Mouse (Mus musculus): ENCODE results near the gene Slain1. TPM values are rescaled to one million over a fixed set of nuclear protein-coding genes. Genes with fewer than 3 reads are reported as not detected.

Slain1 gene
- polyA plus RNA-seq (2014; fragmentation: Nextera tagmentation; extraction: Ambion mirVana), result 4.3 and 5.6 TPM in 2 replicates

DNA sequence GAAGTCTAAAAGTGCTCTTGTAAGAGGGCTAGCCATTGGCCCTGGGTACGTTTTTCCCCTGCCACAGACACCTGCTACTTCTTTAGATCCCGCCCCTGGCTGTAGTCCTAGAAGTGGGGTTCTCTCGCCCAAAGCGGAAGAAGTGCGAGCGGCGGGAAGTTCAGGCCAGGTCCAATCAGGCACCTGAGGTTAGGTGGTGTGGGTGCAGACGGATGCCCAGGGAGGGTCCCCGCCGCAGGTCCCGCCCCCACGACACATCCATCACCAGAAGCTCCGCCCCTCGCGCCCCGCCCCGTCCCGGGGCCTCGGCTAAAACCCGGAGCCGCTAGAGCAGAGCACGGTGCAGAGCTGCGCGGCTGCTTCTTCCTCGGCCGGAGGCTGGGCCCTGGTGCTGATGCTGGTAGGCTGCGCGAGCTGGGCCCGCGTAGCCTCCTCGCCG, at the start of gene Slain1:
Slain1 (plus strand) TSS at position 333 of the 439 bp plus-strand sequence.
- H3K9ac ChIP-seq (replicated peaks; ENCODE audit: low read length), result peak within 1 kb of the TSS; percentile 78
- no peaks in the 10 kb centered on the region for H3K9me3 ChIP-seq (replicated peaks; ENCODE audit: control insufficient read depth, low read length)
- H3K4me1 ChIP-seq (ENCODE audit: control insufficient read depth, insufficient read depth, low read length), result no peaks in the 10 kb centered on the region; the same call in 1 of the 2 replicates
- ATAC-seq (replicated peaks; ENCODE audit: insufficient number of reproducible peaks, low FRiP score, low TSS enrichment, low read depth), result peak; percentile 99
- 0% methylated on average over 32 of the region's 32 CpGs for WGBS
- peak; percentile 90 for DNase-seq (ENCODE audit: low spot score)
- H3K36me3 ChIP-seq (replicated peaks; ENCODE audit: control insufficient read depth, insufficient read depth, low read depth, low read length), result no peaks in the 10 kb centered on the region
- peak within 1 kb of the TSS; percentile 80 for H3K4me3 ChIP-seq (ENCODE audit: low read depth, low read length)
- H3K27ac ChIP-seq (replicated peaks; ENCODE audit: low read depth, low read length), result peak within 1 kb of the TSS; percentile 75
- H3K4me2 ChIP-seq (ENCODE audit: low read depth, low read length), result peak within 1 kb of the TSS; percentile 100
- H3K27me3 ChIP-seq (ENCODE audit: control insufficient read depth, insufficient read depth, low read length), result peaks cover 6% of the 10 kb centered on the region; the same call in 1 of the 2 replicates

DNA sequence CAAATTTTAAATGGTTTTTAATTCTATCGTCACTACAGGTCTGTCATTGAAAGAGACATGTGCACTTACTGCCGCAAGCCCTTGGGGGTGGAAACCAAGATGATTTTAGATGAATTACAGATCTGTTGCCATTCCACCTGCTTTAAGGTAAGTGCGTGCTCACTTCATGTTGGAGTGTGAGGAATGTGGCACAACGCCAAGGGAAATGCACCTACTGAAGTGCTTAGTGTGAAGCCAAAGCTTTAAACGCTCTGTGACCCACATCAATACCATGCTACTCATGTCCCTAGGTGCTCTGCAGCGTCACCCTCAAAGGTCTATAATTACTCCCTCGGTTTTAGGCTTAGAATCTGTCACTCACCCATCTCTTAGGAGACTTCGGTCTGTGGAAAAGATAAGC, 42.0 kb upstream of the Slain1 start:
- no peak for ATAC-seq (replicated peaks; ENCODE audit: insufficient number of reproducible peaks, low FRiP score, low TSS enrichment, low read depth)
- no peaks in the 10 kb centered on the region for H3K4me1 ChIP-seq (ENCODE audit: control insufficient read depth, insufficient read depth, low read length)
- 87% methylated on average over 8 of the region's 8 CpGs for WGBS

DNA sequence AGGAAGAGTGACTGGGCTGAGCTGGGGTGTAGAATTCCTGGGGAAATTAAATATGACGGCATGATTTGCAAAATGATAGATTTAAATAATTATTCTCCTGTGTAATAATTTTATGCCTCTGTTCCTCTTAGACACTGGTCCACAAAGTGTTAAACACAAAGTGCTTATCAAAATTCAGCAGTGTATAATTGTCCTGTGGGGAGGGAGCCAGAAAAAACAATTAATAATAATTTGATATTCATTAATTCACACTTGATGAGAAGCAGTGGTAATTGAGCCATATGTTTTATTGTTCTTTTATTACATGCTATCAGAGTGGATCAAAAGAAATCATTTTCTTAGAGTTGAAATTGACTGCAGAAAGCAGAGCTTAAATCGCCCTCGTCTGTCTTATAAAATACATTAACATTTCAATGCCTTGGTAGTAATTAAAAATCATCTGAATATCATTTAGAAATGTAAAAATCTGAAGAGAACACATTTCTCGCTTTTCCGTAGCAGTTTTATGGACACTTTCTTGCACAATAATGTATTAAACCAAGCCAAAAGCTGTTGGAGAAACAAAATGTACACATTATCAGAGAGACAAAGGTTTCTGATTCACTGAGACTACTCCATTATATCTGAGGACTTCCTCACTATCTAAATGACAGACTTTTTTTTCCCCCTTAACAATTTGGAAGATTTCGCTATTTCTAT, 36.3 kb upstream of the Slain1 start:
- H3K4me2 ChIP-seq (ENCODE audit: low read depth, low read length), result no peak overlapping the region
- H3K9ac ChIP-seq (replicated peaks; ENCODE audit: low read length), result no peak overlapping the region
- no peaks in the 10 kb centered on the region for H3K9me3 ChIP-seq (replicated peaks; ENCODE audit: control insufficient read depth, low read length)
- H3K27ac ChIP-seq (replicated peaks; ENCODE audit: low read depth, low read length), result no peak overlapping the region
- no peak overlapping the region for H3K4me3 ChIP-seq (ENCODE audit: low read depth, low read length)
- no peaks in the 10 kb centered on the region for H3K4me1 ChIP-seq (ENCODE audit: control insufficient read depth, insufficient read depth, low read length)
- ATAC-seq (replicated peaks; ENCODE audit: insufficient number of reproducible peaks, low FRiP score, low TSS enrichment, low read depth) (no peak), DNase-seq (ENCODE audit: low spot score) (no peak)
- 91% methylated on average over 6 of the region's 6 CpGs for WGBS
- no peaks in the 10 kb centered on the region for H3K36me3 ChIP-seq (replicated peaks; ENCODE audit: control insufficient read depth, insufficient read depth, low read depth, low read length)
- no peaks in the 10 kb centered on the region for H3K27me3 ChIP-seq (ENCODE audit: control insufficient read depth, insufficient read depth, low read length)

More for the DNA sequence above, 42.0 kb upstream of the Slain1 start:
- Histone ChIP-seq H3K27me3 (ENCODE audit: control insufficient read depth, insufficient read depth, low read length) (no peaks in the 10 kb centered on the region), H3K36me3 (replicated peaks; ENCODE audit: control insufficient read depth, insufficient read depth, low read depth, low read length) (no peaks in the 10 kb centered on the region), H3K4me3 (ENCODE audit: low read depth, low read length) (no peak overlapping the region), H3K27ac (replicated peaks; ENCODE audit: low read depth, low read length) (no peak overlapping the region), H3K4me2 (ENCODE audit: low read depth, low read length) (no peak overlapping the region), H3K9me3 (replicated peaks; ENCODE audit: control insufficient read depth, low read length) (no peaks in the 10 kb centered on the region), H3K9ac (replicated peaks; ENCODE audit: low read length) (no peak overlapping the region)
- DNase-seq (ENCODE audit: low spot score), result no peak

- H3K27ac ChIP-seq (replicated peaks; ENCODE audit: low read depth, low read length), result no peak overlapping the region
- H3K4me3 ChIP-seq (ENCODE audit: low read depth, low read length), result no peak overlapping the region
- DNase-seq (ENCODE audit: low spot score) (no peak), ATAC-seq (replicated peaks; ENCODE audit: insufficient number of reproducible peaks, low FRiP score, low TSS enrichment, low read depth) (no peak)
- H3K4me2 ChIP-seq (ENCODE audit: low read depth, low read length), result no peak overlapping the region
- H3K9me3 ChIP-seq (replicated peaks; ENCODE audit: control insufficient read depth, low read length), result no peaks in the 10 kb centered on the region
- 93% methylated on average over 4 of the region's 4 CpGs for WGBS
- H3K27me3 ChIP-seq (ENCODE audit: control insufficient read depth, insufficient read depth, low read length), result no peaks in the 10 kb centered on the region
- no peaks in the 10 kb centered on the region for H3K36me3 ChIP-seq (replicated peaks; ENCODE audit: control insufficient read depth, insufficient read depth, low read depth, low read length)
- H3K4me1 ChIP-seq (ENCODE audit: control insufficient read depth, insufficient read depth, low read length), result no peaks in the 10 kb centered on the region
- H3K9ac ChIP-seq (replicated peaks; ENCODE audit: low read length), result no peak overlapping the region
These were observed 35.8 kb upstream of the Slain1 start for GRCm38 (mm10) chr14:103614272-103614587.

DNA sequence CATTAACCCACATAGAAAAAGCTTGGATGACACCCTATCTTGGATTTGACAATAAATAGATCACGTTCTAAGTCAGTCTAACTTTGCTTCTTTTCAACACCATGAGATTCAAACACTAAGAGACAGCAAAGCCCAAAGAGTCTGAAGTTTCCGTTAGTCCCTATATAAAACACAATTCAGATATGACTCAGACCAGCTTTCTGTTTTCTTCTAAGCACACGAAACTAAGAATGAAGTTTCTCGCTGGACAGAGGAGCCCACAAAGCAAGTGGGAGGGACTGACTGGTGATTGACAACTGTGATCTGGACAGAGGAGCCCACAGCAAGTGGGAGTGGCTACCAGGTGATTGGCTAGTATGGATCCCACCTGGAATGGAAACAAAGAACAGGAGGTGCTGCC, 30.3 kb upstream of the Slain1 start:
- DNase-seq (ENCODE audit: low spot score) (no peak), ATAC-seq (replicated peaks; ENCODE audit: insufficient number of reproducible peaks, low FRiP score, low TSS enrichment, low read depth) (no peak)
- no peaks in the 10 kb centered on the region for H3K36me3 ChIP-seq (replicated peaks; ENCODE audit: control insufficient read depth, insufficient read depth, low read depth, low read length)
- no peaks in the 10 kb centered on the region for H3K27me3 ChIP-seq (ENCODE audit: control insufficient read depth, insufficient read depth, low read length)
- H3K27ac ChIP-seq (replicated peaks; ENCODE audit: low read depth, low read length), result no peak overlapping the region
- H3K9me3 ChIP-seq (replicated peaks; ENCODE audit: control insufficient read depth, low read length), result no peaks in the 10 kb centered on the region
- no peaks in the 10 kb centered on the region for H3K4me1 ChIP-seq (ENCODE audit: control insufficient read depth, insufficient read depth, low read length)
- no peak overlapping the region for H3K9ac ChIP-seq (replicated peaks; ENCODE audit: low read length)
- no peak overlapping the region for H3K4me2 ChIP-seq (ENCODE audit: low read depth, low read length)
- WGBS, result 94% methylated on average over 4 of the region's 4 CpGs
- H3K4me3 ChIP-seq (ENCODE audit: low read depth, low read length), result no peak overlapping the region

DNA sequence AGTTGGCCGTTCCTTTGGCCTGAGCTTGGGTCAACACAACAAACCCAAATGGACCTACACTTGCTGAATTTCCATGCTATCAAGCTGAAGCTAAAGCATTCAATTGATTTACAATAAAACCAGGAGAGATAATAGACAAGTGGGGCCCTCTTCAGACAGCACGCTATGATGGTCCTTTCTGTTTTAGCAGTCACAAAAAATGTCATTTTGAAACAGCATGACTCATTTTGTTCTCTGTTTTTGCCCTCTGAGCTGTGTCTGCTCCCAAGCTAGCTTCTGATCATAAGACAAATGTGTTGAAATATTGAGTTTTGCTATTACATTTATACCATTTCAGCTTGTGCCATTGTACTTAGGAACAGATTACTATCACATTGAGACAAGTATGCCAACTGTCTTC, 28.8 kb upstream of the Slain1 start:
- Histone ChIP-seq H3K27me3 (ENCODE audit: control insufficient read depth, insufficient read depth, low read length) (no peaks in the 10 kb centered on the region), H3K9me3 (replicated peaks; ENCODE audit: control insufficient read depth, low read length) (no peaks in the 10 kb centered on the region), H3K9ac (replicated peaks; ENCODE audit: low read length) (no peak overlapping the region), H3K4me3 (ENCODE audit: low read depth, low read length) (no peak overlapping the region), H3K27ac (replicated peaks; ENCODE audit: low read depth, low read length) (no peak overlapping the region), H3K4me1 (ENCODE audit: control insufficient read depth, insufficient read depth, low read length) (no peaks in the 10 kb centered on the region), H3K4me2 (ENCODE audit: low read depth, low read length) (no peak overlapping the region), H3K36me3 (replicated peaks; ENCODE audit: control insufficient read depth, insufficient read depth, low read depth, low read length) (no peaks in the 10 kb centered on the region)
- 89% methylated on average over 2 of the region's 2 CpGs for WGBS
- ATAC-seq (replicated peaks; ENCODE audit: insufficient number of reproducible peaks, low FRiP score, low TSS enrichment, low read depth) (no peak), DNase-seq (ENCODE audit: low spot score) (no peak)

DNA sequence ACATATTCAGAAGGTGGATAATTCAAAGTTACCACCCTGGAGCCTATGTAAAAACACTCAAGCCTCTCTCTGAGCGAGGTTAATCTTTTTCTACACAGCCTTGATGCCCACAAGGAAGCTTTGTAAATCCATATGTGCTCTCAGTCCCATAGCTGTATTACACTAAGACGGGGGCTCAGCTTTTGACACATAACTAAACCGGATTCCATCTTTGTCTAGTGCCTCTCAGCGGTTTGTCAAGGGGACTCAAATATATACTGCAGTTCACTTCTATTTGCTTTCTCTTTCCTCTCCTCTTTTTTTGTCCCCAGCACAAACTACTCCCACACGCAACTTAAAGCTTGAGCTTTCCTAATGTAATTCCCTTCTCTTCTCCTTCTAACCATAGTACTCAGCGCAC, 23.9 kb upstream of the Slain1 start:
- ATAC-seq (replicated peaks; ENCODE audit: insufficient number of reproducible peaks, low FRiP score, low TSS enrichment, low read depth) (no peak), DNase-seq (ENCODE audit: low spot score) (no peak)
- no peak overlapping the region for H3K4me2 ChIP-seq (ENCODE audit: low read depth, low read length)
- no peaks in the 10 kb centered on the region for H3K36me3 ChIP-seq (replicated peaks; ENCODE audit: control insufficient read depth, insufficient read depth, low read depth, low read length)
- no peaks in the 10 kb centered on the region for H3K9me3 ChIP-seq (replicated peaks; ENCODE audit: control insufficient read depth, low read length)
- H3K27ac ChIP-seq (replicated peaks; ENCODE audit: low read depth, low read length), result no peak overlapping the region
- H3K9ac ChIP-seq (replicated peaks; ENCODE audit: low read length), result no peak overlapping the region
- 88% methylated on average over 6 of the region's 6 CpGs for WGBS
- no peak overlapping the region for H3K4me3 ChIP-seq (ENCODE audit: low read depth, low read length)
- H3K4me1 ChIP-seq (ENCODE audit: control insufficient read depth, insufficient read depth, low read length), result no peaks in the 10 kb centered on the region
- H3K27me3 ChIP-seq (ENCODE audit: control insufficient read depth, insufficient read depth, low read length), result no peaks in the 10 kb centered on the region

GRCm38 (mm10) chr14:103629639-103630364, 20.2 kb upstream of the Slain1 start:
- 86% methylated on average over 7 of the region's 7 CpGs for WGBS
- no peak overlapping the region for H3K9ac ChIP-seq (replicated peaks; ENCODE audit: low read length)
- H3K27ac ChIP-seq (replicated peaks; ENCODE audit: low read depth, low read length), result no peak overlapping the region
- no peaks in the 10 kb centered on the region for H3K27me3 ChIP-seq (ENCODE audit: control insufficient read depth, insufficient read depth, low read length)
- H3K9me3 ChIP-seq (replicated peaks; ENCODE audit: control insufficient read depth, low read length), result no peaks in the 10 kb centered on the region
- no peaks in the 10 kb centered on the region for H3K4me1 ChIP-seq (ENCODE audit: control insufficient read depth, insufficient read depth, low read length)
- H3K4me2 ChIP-seq (ENCODE audit: low read depth, low read length), result no peak overlapping the region
- DNase-seq (ENCODE audit: low spot score) (no peak), ATAC-seq (replicated peaks; ENCODE audit: insufficient number of reproducible peaks, low FRiP score, low TSS enrichment, low read depth) (no peak)
- H3K36me3 ChIP-seq (replicated peaks; ENCODE audit: control insufficient read depth, insufficient read depth, low read depth, low read length), result no peaks in the 10 kb centered on the region
- no peak overlapping the region for H3K4me3 ChIP-seq (ENCODE audit: low read depth, low read length)

All from embryonic facial prominence, embryonic 11.5 days (tissue).